Mouse (Mus musculus): ENCODE measurements around the gene 4933434E20Rik.
A peak's percentile ranks its signal among the peaks of the same experiment; 100 is the strongest.

The 4933434E20Rik gene

GRCm38 (mm10) chr3:90051441-90052350 is at the start of gene 4933434E20Rik:
TSS of gene 4933434E20Rik (plus strand) at chr3:90051636.
- peak; percentile 59 to 64 for DNase-seq (ENCODE audit: low spot score in 2 of 2)

GRCm38 (mm10) chr3:90004091-90004796 is 47.2 kb upstream of the 4933434E20Rik start:
- no peak for DNase-seq (ENCODE audit: low spot score in 2 of 2)

- no peak for DNase-seq (ENCODE audit: low spot score in 2 of 2)
These were observed 41.1 kb upstream of the 4933434E20Rik start for GRCm38 (mm10) chr3:90010291-90010690.

- DNase-seq (ENCODE audit: low spot score in 2 of 2), result no peak
These were observed 34.8 kb upstream of the 4933434E20Rik start for GRCm38 (mm10) chr3:90016626-90017025.

- DNase-seq (ENCODE audit: low spot score in 2 of 2), result no peak
These were observed 16.8 kb upstream of the 4933434E20Rik start for GRCm38 (mm10) chr3:90034653-90035052.

GRCm38 (mm10) chr3:90036263-90036662 is 15.2 kb upstream of the 4933434E20Rik start:
- DNase-seq (ENCODE audit: low spot score in 2 of 2), result no peak

GRCm38 (mm10) chr3:90049691-90050090 is 1.7 kb upstream of the 4933434E20Rik start:
- no peak for DNase-seq (ENCODE audit: low spot score in 2 of 2)

GRCm38 (mm10) chr3:90052351-90053241 is 1.2 kb downstream of the 4933434E20Rik start, which contains the start of gene Ubap2l:
TSS of gene Ubap2l (minus strand) at chr3:90052628.
- DNase-seq (ENCODE audit: low spot score in 2 of 2), result peak; percentile 94 to 98

- DNase-seq (ENCODE audit: low spot score in 2 of 2), result no peak
These were observed 10.1 kb downstream of the 4933434E20Rik start for GRCm38 (mm10) chr3:90061549-90061948.

GRCm38 (mm10) chr3:90062539-90062938 is 11.1 kb downstream of the 4933434E20Rik start:
- DNase-seq (ENCODE audit: low spot score in 2 of 2), result no peak

- DNase-seq (ENCODE audit: low spot score in 2 of 2), result no peak
These were observed 12.9 kb downstream of the 4933434E20Rik start for GRCm38 (mm10) chr3:90064383-90064782.

- no peak for DNase-seq (ENCODE audit: low spot score in 2 of 2)
These were observed 14.1 kb downstream of the 4933434E20Rik start for GRCm38 (mm10) chr3:90065553-90065952.

GRCm38 (mm10) chr3:90067851-90068250 is 16.4 kb downstream of the 4933434E20Rik start:
- no peak for DNase-seq (ENCODE audit: low spot score in 2 of 2)

GRCm38 (mm10) chr3:90069688-90070087 is 18.3 kb downstream of the 4933434E20Rik start:
- no peak for DNase-seq (ENCODE audit: low spot score in 2 of 2)

GRCm38 (mm10) chr3:90072294-90072693 is 20.9 kb downstream of the 4933434E20Rik start, which contains the start of gene Tpm3:
TSS of gene Tpm3 (plus strand) at chr3:90072649.
- no peak for DNase-seq (ENCODE audit: low spot score in 2 of 2)

GRCm38 (mm10) chr3:90076921-90077716 is 25.7 kb downstream of the 4933434E20Rik start:
- peak; percentile 66 to 74 for DNase-seq (ENCODE audit: low spot score in 2 of 2)

GRCm38 (mm10) chr3:90078224-90078623 is 26.8 kb downstream of the 4933434E20Rik start:
- DNase-seq (ENCODE audit: low spot score in 2 of 2), result no peak

GRCm38 (mm10) chr3:90079133-90079762 is 27.8 kb downstream of the 4933434E20Rik start:
- DNase-seq (ENCODE audit: low spot score in 2 of 2), result peak; percentile 96 to 97

GRCm38 (mm10) chr3:90079763-90080497 is 28.5 kb downstream of the 4933434E20Rik start:
- DNase-seq (ENCODE audit: low spot score in 2 of 2), result peak; percentile 91 to 92

Measured in spleen, postnatal 36 days (tissue).